Mouse (Mus musculus) frontal cortex, postnatal 36 days (tissue): ENCODE data around the gene Ghitm.
A peak's percentile ranks its signal among the peaks of the same experiment; 100 is the strongest.
"Not testable (repeated sequence)": the region's sequence is repeated elsewhere in the genome, so short reads cannot be mapped to it uniquely, and the experiment has no call there.

Experiments used
- DNase-seq, 2 experiments: peaks; one replicate each; pipeline ENCODE4 v3.0.0; 2022; ENCODE audit warnings: low spot score in 2 of 2

The Ghitm gene

DNA sequence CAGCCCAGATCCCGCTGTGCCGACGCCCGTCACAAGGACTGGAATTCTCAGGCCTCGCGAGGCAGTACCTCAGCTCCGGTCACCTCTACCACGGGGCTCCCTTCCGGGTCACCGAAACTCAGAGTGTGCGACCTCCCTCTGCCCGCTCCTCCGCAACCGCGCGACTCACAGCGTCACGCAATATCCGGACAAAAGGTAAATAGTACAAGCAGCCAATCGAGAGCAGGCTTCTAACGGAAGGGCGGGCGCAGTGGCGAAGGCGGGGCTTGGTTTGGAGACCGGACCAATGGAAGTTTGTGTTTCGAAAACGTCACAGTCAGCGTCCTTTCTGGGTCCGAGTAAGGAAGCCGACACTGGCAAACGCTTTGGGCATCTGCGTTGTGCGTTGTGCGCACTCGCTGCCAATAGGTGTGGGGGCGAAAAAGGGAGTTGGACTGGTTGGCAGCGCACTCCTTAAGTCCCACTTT is at the start of gene Ghitm:
Gene Ghitm, minus strand, starts transcription at position 146 of the 467 bp plus-strand sequence.
- DNase-seq = peak; percentile 97 to 99

GRCm38 (mm10) chr14:37184871-37185270 is 49.8 kb upstream of the Ghitm start:
- DNase-seq = no peak

- DNase-seq = no peak
Measured at GRCm38 (mm10) chr14:37174484-37174883, 39.4 kb upstream of the Ghitm start.

- peak in 1 of 2 experiments; percentile 19 for DNase-seq
Measured at GRCm38 (mm10) chr14:37165266-37165926, 30.3 kb upstream of the Ghitm start.

- DNase-seq = no peak
Measured at GRCm38 (mm10) chr14:37164392-37165032, 29.4 kb upstream of the Ghitm start.

DNA sequence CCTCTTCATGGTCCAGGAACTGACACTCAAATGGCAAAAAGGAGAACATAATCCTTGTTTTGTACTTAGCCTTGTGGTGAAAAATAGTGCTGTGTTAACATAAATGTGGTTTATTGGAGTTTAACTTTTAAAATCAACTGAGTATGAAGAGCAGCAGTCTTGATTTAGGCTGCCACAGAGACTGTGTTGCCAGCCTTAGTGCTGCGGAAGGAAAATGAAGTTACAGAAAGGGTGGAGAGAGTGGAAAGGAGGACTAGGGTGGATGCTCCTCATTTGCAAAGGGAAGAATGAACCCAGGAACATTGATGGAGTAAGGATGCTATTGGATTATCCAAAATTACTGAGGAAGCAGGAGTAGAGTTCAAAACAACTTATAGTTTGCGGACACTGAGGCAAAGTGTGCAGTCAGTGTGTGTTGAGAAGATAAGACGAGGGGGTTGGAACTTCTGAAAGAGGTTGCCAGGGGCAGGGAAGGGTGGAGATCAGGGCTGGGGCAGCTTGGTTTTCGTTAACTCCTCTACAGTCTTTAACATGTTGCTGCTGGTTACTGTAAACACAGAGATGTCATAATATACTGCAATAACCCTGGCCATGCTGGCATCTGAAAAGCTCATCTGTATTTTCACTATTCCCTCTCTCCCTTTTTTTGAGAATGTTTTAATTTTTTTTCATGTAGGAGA is 28.3 kb upstream of the Ghitm start:
- no peak for DNase-seq

DNA sequence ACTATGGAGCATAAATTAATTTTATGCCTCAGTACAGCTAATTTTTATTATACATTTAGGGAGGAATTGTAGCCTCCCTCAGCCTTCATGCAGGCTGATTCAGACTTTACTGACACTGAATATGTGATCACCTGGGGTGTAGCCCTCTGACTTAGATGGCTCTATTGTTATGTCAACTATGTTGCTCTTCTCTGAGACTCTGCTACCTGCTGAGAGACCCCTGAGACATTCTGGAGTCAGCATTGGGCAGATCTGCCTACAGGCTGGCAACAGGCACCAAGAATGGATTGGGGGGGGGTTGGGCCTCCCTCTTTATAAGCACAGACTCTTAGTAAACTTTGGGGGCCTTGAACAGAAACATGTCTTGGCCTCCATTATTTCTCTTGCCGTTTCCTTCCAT is 19.3 kb upstream of the Ghitm start:
- no peak for DNase-seq

GRCm38 (mm10) chr14:37139051-37139710 is 4.1 kb upstream of the Ghitm start:
- DNase-seq = no peak

- DNase-seq = not testable (repeated sequence)
Measured at GRCm38 (mm10) chr14:37137596-37137995, 2.5 kb upstream of the Ghitm start.

DNA sequence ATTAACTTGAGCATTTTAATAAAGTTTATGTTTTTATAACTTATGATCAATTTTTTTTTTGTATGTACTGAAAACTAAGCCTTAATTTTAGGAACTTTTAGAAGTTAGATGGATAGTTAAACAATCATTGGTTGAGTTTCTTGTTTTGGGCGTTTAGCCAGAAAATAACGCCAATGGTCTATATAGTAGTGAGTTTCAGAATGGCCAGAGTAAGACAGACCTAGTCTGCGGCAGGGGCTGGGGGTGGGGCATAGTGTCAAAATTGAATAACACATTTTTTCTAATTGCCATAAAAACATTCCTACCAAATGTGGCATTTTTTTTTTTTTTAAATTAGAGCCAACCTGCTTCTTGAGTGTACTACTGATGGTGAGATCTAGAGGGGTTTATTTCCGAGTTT is 1.0 kb upstream of the Ghitm start:
- no peak for DNase-seq

DNA sequence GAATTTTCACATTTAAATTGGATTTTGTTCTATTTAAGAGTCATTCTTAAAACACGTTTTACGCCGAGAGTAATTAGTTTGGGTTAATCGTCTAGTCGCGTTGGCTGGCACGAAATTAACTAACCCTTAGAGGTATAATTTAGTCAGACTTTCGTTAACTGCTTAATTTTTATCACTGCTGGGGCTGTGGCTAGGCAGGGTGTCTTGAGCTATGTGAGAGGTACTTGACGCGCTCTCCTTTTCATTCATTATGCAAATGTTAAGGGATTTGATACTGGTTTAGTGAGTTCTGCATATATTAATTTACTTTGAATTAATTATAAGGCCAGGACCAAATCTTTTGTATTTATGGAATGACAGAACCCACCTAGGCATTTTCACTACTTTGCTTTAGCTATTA is 599 bp upstream of the Ghitm start:
- no peak for DNase-seq

- no peak for DNase-seq
Measured at GRCm38 (mm10) chr14:37134304-37135126, 557 bp downstream of the Ghitm start.

DNA sequence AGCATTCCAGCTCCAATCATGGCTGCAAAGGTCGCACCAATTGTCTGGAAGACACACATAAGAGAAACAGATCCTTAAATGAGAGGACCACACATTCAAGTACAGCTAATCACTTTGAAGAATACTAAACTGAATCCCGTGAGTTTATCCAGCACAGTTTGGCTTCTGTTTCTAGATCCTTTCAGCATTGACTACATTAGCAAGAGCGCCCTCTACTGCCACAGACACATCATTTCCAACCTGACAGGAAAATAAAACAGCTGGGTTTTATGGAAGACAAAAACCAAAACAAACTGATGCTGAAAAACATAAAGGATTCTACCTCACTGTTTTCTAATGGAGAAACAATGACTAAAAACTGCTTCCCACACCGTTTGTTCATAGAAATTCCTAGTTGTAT is 7.4 kb downstream of the Ghitm start:
- DNase-seq = peak in 1 of 2 experiments; percentile 52

DNA sequence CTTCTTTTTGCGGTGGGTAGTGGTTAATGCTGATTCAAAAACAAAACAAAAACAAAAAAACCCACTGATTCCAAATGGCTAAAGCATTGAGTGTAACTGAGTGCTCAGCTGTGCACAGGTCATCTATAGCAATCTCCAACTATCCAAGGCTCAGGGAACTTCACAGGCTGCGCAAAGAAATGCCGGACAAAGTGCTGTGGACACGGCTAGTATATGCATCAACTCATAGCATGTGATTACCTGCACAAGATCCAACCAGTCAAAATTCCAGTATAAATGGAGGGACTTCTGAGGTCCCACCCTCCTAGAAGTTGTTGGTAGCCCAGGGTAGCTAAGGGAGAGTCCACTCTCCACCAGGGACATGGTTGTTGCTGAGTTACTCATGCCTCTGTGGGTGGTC is 15.8 kb downstream of the Ghitm start:
- no peak for DNase-seq

DNA sequence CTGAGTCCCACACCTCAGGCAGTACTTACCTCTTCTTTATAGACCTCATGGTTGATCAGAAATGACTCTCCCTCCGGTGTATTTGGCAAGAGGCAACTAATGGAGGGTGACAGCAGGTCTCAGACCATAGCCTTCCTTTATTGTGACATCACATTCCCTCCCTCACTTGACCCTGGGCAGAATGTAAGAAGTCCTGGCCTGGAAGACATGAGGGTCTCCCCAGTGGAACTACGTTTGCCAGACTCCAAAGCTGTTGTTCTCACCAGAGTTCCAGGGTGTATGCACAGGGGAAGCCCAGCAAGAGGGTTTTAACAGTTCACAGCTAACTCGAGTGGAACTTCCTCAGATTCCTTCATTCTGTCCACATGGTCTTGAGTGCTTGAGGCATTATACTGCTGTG is 21.1 kb downstream of the Ghitm start, which contains the start of gene 2610528A11Rik:
Gene 2610528A11Rik, minus strand, starts transcription at position 101 of the 400 bp plus-strand sequence.
- no peak for DNase-seq

DNA sequence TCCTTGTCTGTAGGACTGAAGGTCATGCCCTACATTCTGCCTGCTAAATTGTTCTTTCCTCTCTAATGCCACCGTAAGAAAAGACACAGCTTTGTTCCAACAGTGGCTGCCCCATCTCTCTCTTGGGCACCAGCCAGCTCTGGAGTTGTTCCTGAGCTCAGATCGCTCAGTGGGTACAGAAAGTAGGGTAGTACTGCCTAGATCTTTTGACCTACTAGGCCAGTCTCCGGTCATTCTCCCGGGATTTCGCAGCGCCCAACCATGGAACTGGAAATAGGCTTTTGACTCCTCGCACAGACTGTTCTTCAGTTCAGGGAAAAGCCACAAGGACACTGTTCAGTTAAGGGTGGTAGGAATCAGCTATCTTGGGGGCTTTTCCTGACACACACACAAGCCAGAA is 22.1 kb downstream of the Ghitm start:
- no peak for DNase-seq

GRCm38 (mm10) chr14:37111371-37111770 is 23.7 kb downstream of the Ghitm start:
- DNase-seq = no peak

GRCm38 (mm10) chr14:37110456-37110855 is 24.6 kb downstream of the Ghitm start:
- no peak for DNase-seq

- DNase-seq = no peak
Measured at GRCm38 (mm10) chr14:37109975-37110374, 25.1 kb downstream of the Ghitm start.

DNA sequence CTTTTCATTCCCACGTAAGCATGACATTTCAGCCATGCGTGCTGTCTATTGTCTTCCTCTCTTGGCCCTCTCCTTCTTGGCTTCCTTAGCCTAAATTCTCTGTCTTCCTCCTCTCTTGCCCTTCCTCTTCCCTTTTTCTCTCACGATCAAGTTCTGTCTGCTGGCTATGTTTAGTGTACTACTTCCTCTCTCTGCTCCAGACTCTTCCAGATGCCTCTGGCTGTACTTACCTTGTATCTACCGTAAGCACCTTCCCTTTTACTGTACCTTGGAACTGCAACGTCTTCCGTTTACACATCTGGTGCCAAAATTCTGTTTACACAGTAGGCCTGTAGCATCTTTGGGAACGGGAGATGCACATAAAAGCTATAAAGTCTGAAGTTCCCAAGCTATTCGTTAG is 25.6 kb downstream of the Ghitm start:
- no peak for DNase-seq

GRCm38 (mm10) chr14:37105846-37106245 is 29.2 kb downstream of the Ghitm start:
- DNase-seq = peak; percentile 41
